Comparison of ENCODE assay signal across 7 mouse cellular contexts in the genomic region with DNA sequence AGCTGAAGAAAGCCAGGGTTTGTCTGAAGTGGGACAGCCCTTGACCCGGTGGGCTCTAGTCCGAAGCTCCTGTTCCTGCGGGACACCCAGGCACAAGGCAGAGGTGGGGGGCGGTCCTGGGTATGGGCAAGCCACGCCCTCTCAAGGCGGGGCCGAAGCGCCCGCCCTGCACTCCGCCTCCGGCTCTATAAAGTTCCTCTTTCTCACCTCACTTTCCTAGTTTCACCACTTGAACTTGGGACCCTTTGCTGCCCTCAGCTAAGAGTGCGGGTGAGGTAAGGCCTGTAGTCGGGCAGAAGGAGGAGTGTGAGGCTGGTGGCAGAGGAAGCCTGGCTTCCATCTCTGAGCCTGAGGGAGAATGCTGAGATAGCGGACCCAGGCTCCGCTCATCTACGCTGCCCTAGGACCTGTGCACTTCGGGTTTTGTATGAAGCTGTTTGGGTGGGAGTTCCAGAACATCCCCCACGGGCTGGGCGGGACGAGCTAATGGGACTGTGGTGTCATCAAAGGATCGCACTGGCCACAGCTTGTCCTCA. TPM values are rescaled to one million over a fixed set of nuclear protein-coding genes. Genes with fewer than 3 reads are reported as not detected.
DNase-seq lines count a peak whose midpoint lies in the region; ATAC-seq and TF ChIP-seq lines count a peak whose summit lies in the region.

A gene (plus strand): TSS at position 206 of the 536 bp plus-strand sequence.

- no peak within 1 kb of the TSS for H3K27ac ChIP-seq in intestine, postnatal 0 days (ENCODE audit: low read depth, low read length)
- H3K27ac ChIP-seq in neural tube, embryonic 12.5 days = no peak within 1 kb of the TSS

- H3K4me1 ChIP-seq in intestine, postnatal 0 days (replicated peaks; ENCODE audit: control insufficient read depth, insufficient read depth, low read length) = 0 out of 2 replicates have a peak, but pooled peaks cover 3% of the 10 kb centered on the region
- H3K4me1 ChIP-seq in lung, adult 2 months (ENCODE audit: control insufficient read depth, insufficient read depth, low read length) = no peaks in the 10 kb centered on the region
- H3K4me1 ChIP-seq in neural tube, embryonic 12.5 days = peaks cover 22% of the 10 kb centered on the region

- no peaks in the 10 kb centered on the region for H3K9me3 ChIP-seq in intestine, postnatal 0 days (ENCODE audit: control insufficient read depth)
- no peaks in the 10 kb centered on the region for H3K9me3 ChIP-seq in neural tube, embryonic 12.5 days

- under 1% methylated on average over 21 of the region's 21 CpGs for WGBS in intestine, postnatal 0 days
- 2% methylated on average over 21 of the region's 21 CpGs for WGBS in lung, adult 2 months
- WGBS in neural tube, embryonic 12.5 days = under 1% methylated on average over 21 of the region's 21 CpGs

- TF ChIP-seq CTCF in intestine, postnatal 0 days (IDR thresholded peaks at IDR 0.05; ENCODE audit: low read depth) = no peak
- TF ChIP-seq CTCF in lung, adult 2 months (IDR thresholded peaks at IDR 0.05; ENCODE audit: insufficient read depth, low read length) = no peak

- H3K9ac ChIP-seq in intestine, postnatal 0 days (ENCODE audit: low read depth, low read length) = no peak within 1 kb of the TSS; the same call in 1 of the 2 replicates
- no peak within 1 kb of the TSS for H3K9ac ChIP-seq in neural tube, embryonic 12.5 days

- peak; percentile 93 for ATAC-seq in common myeloid progenitor, adult 5-6 weeks (replicated peaks; ENCODE audit: low read depth, poor library complexity, severe bottlenecking)
- peak; percentile 78 for ATAC-seq in intestine, postnatal 0 days
- ATAC-seq in neural tube, embryonic 12.5 days (ENCODE audit: low FRiP score, low read depth) = peak; percentile 82

- peak; percentile 55; the same call in 1 of the 2 replicates for TF ChIP-seq POLR2A in lung, adult 2 months (IDR thresholded peaks at IDR 0.05; ENCODE audit: borderline replicate concordance, extremely low read depth, low read depth, low read length)

- peak; percentile 12 for DNase-seq in NIH3T3 (ENCODE audit: low read depth)
- peak; percentile 63 to 82 for DNase-seq in heart, adult 18-20 months
- DNase-seq in lung, adult 2 months = peak; percentile 54
- peak; percentile 85 for DNase-seq in thymus, postnatal 14 days

- H3K36me3 ChIP-seq in intestine, postnatal 0 days (ENCODE audit: control insufficient read depth, insufficient read depth) = no peaks in the 10 kb centered on the region
- no peaks in the 10 kb centered on the region for H3K36me3 ChIP-seq in neural tube, embryonic 12.5 days

- peak within 1 kb of the TSS; percentile 34 for H3K4me3 ChIP-seq in intestine, postnatal 0 days (ENCODE audit: low read depth, low read length)
- H3K4me3 ChIP-seq in lung, adult 2 months (replicated peaks; ENCODE audit: extremely low read depth, low read depth, low read length) = peak within 1 kb of the TSS; percentile 63
- H3K4me3 ChIP-seq in neural tube, embryonic 12.5 days = peak within 1 kb of the TSS; percentile 32

- peaks cover 53% of the 10 kb centered on the region for H3K27me3 ChIP-seq in intestine, postnatal 0 days (replicated peaks; ENCODE audit: control insufficient read depth, insufficient read depth, low read length)
- peaks cover 62% of the 10 kb centered on the region for H3K27me3 ChIP-seq in neural tube, embryonic 12.5 days (replicated peaks)

- H3K4me2 ChIP-seq in intestine, postnatal 0 days (replicated peaks; ENCODE audit: low read depth) = peak within 1 kb of the TSS; percentile 70
- H3K4me2 ChIP-seq in neural tube, embryonic 12.5 days (replicated peaks) = peak within 1 kb of the TSS; percentile 65

RNA-seq across cellular contexts. Expression of the gene that starts here (rescaled TPM):
- total RNA-seq in common myeloid progenitor, adult 5-6 weeks (2017) = 0.50 and 7.2 TPM in 2 replicates
- 1 to 10 TPM; 1.1 to 5.5 TPM for total RNA-seq in heart, adult 18-20 months (2021)
- polyA plus RNA-seq in intestine, postnatal 0 days (2015; fragmentation: Nextera tagmentation; extraction: Ambion mirVana) = 0.05 and 0.12 TPM in 2 replicates
- polyA plus RNA-seq in lung, adult 2 months (2012; rRNA removed) = 2.0 and 2.9 TPM in 2 replicates
- 0.05 and 0.08 TPM in 2 replicates for polyA plus RNA-seq in neural tube, embryonic 12.5 days (2016; fragmentation: Nextera tagmentation; extraction: Ambion mirVana)

Comparison
In these comparisons a context has a peak if more than half of its experiments do, and no peak if none do; other contexts are left out.
1. Peak in ATAC-seq, H3K4me3 ChIP-seq and H3K4me2 ChIP-seq in intestine, postnatal 0 days; RNA of the gene not detected or under 1 TPM.
2. Peak in ATAC-seq, H3K4me3 ChIP-seq and H3K4me2 ChIP-seq in neural tube, embryonic 12.5 days; RNA of the gene not detected or under 1 TPM.
3. DNase-seq: peak in every context shown above with its lines; median percentile 85 in thymus, postnatal 14 days; 72 in heart, adult 18-20 months; 54 in lung, adult 2 months; 12 in NIH3T3.